Mouse (Mus musculus): ENCODE measurements around the gene Mlana. TPM values are rescaled to one million over a fixed set of nuclear protein-coding genes. Genes with fewer than 3 reads are reported as not detected.
A peak's percentile ranks its signal among the peaks of the same experiment; 100 is the strongest.

The Mlana gene
- total RNA-seq, 1 experiment: 3.0 TPM

GRCm38 (mm10) chr19:29696309-29696708, 1.3 kb upstream of the Mlana start:
- Histone ChIP-seq H3K4me3 (ENCODE audit: insufficient read depth in 1 of 2, low read depth in 1 of 2, low read length in 2 of 2, poor library complexity in 1 of 2, severe bottlenecking in 1 of 2) (no peak overlapping the region), H3K9me3 (ENCODE audit: control insufficient read depth, insufficient read depth, low read depth, low read length) (no peaks in the 10 kb centered on the region), H3K9ac (ENCODE audit: insufficient read depth, low read depth, low read length, poor library complexity, severe bottlenecking) (no peak overlapping the region), H3K4me1 (ENCODE audit: control insufficient read depth in 2 of 2, insufficient read depth in 2 of 2, low read length in 2 of 2, poor library complexity in 1 of 2) (peaks cover 3 to 6% of the 10 kb centered on the region in 2 experiments; a peak in 2 of 4 replicates), H3K36me3 (ENCODE audit: control insufficient read depth, insufficient read depth, low read length, poor library complexity, severe bottlenecking) (no peaks in the 10 kb centered on the region), H3K27ac (ENCODE audit: insufficient read depth, low read depth, low read length, poor library complexity, severe bottlenecking) (no peak overlapping the region)
- no peak for TF ChIP-seq ZC3H11A (IDR thresholded peaks at IDR 0.05; ENCODE audit: borderline replicate concordance, low read depth, low read length)
- TF ChIP-seq CHD2 (IDR thresholded peaks at IDR 0.05; ENCODE audit: low read depth, low read length): no peak
- in situ Hi-C loops (cut with MboI; ENCODE audit: low sequenced_read_pairs in 2 of 2, unreplicated experiment in 2 of 2): no loop called here
- no peak for DNase-seq (ENCODE audit: low read depth, low spot score)

GRCm38 (mm10) chr19:29696840-29697239, 784 bp upstream of the Mlana start:
- H3K9ac ChIP-seq (ENCODE audit: insufficient read depth, low read depth, low read length, poor library complexity, severe bottlenecking): no peak overlapping the region
- no peak for TF ChIP-seq CHD2 (IDR thresholded peaks at IDR 0.05; ENCODE audit: low read depth, low read length)
- TF ChIP-seq ZC3H11A (IDR thresholded peaks at IDR 0.05; ENCODE audit: borderline replicate concordance, low read depth, low read length): no peak
- no peak for TF ChIP-seq HCFC1 (IDR thresholded peaks at IDR 0.05; ENCODE audit: borderline replicate concordance, insufficient read depth, low read length)
- TF ChIP-seq MAFK (IDR thresholded peaks at IDR 0.05; ENCODE audit: insufficient read depth, low read depth, low read length): no peak
- no peak for TF ChIP-seq ZNF384 (IDR thresholded peaks at IDR 0.05; ENCODE audit: low read depth, low read length)
- no peaks in the 10 kb centered on the region for H3K36me3 ChIP-seq (ENCODE audit: control insufficient read depth, insufficient read depth, low read length, poor library complexity, severe bottlenecking)
- no peak for DNase-seq (ENCODE audit: low read depth, low spot score)
- in situ Hi-C loops (cut with MboI; ENCODE audit: low sequenced_read_pairs in 2 of 2, unreplicated experiment in 2 of 2): no loop called here
- peaks cover 3 to 6% of the 10 kb centered on the region in 2 experiments; a peak in 2 of 4 replicates for H3K4me1 ChIP-seq (ENCODE audit: control insufficient read depth in 2 of 2, insufficient read depth in 2 of 2, low read length in 2 of 2, poor library complexity in 1 of 2)
- H3K4me3 ChIP-seq (ENCODE audit: insufficient read depth in 1 of 2, low read depth in 1 of 2, low read length in 2 of 2, poor library complexity in 1 of 2, severe bottlenecking in 1 of 2): no peak overlapping the region
- H3K9me3 ChIP-seq (ENCODE audit: control insufficient read depth, insufficient read depth, low read depth, low read length): no peaks in the 10 kb centered on the region
- H3K27ac ChIP-seq (ENCODE audit: insufficient read depth, low read depth, low read length, poor library complexity, severe bottlenecking): no peak overlapping the region

- Histone ChIP-seq H3K27ac (ENCODE audit: insufficient read depth, low read depth, low read length, poor library complexity, severe bottlenecking) (no peak overlapping the region), H3K4me1 (ENCODE audit: control insufficient read depth in 2 of 2, insufficient read depth in 2 of 2, low read length in 2 of 2, poor library complexity in 1 of 2) (peaks cover 6 to 12% of the 10 kb centered on the region in 2 experiments; a peak in 3 of 4 replicates), H3K9me3 (ENCODE audit: control insufficient read depth, insufficient read depth, low read depth, low read length) (no peaks in the 10 kb centered on the region), H3K9ac (ENCODE audit: insufficient read depth, low read depth, low read length, poor library complexity, severe bottlenecking) (no peak overlapping the region), H3K36me3 (ENCODE audit: control insufficient read depth, insufficient read depth, low read length, poor library complexity, severe bottlenecking) (no peaks in the 10 kb centered on the region), H3K4me3 (ENCODE audit: insufficient read depth in 1 of 2, low read depth in 1 of 2, low read length in 2 of 2, poor library complexity in 1 of 2, severe bottlenecking in 1 of 2) (no peak overlapping the region)
- in situ Hi-C loops (cut with MboI; ENCODE audit: low sequenced_read_pairs in 2 of 2, unreplicated experiment in 2 of 2): no loop called here
- no peak for DNase-seq (ENCODE audit: low read depth, low spot score)
- TF ChIP-seq HCFC1 (IDR thresholded peaks at IDR 0.05; ENCODE audit: borderline replicate concordance, insufficient read depth, low read length) (no peak), ZC3H11A (IDR thresholded peaks at IDR 0.05; ENCODE audit: borderline replicate concordance, low read depth, low read length) (no peak), ZNF384 (IDR thresholded peaks at IDR 0.05; ENCODE audit: low read depth, low read length) (no peak), CHD2 (IDR thresholded peaks at IDR 0.05; ENCODE audit: low read depth, low read length) (no peak), MAFK (IDR thresholded peaks at IDR 0.05; ENCODE audit: insufficient read depth, low read depth, low read length) (no peak)
Measured at GRCm38 (mm10) chr19:29701707-29702106, 4.1 kb downstream of the Mlana start.

GRCm38 (mm10) chr19:29704436-29704835, 6.8 kb downstream of the Mlana start:
- in situ Hi-C loops (cut with MboI; ENCODE audit: low sequenced_read_pairs in 2 of 2, unreplicated experiment in 2 of 2): no loop called here
- TF ChIP-seq MAFK (IDR thresholded peaks at IDR 0.05; ENCODE audit: insufficient read depth, low read depth, low read length): no peak
- TF ChIP-seq ZNF384 (IDR thresholded peaks at IDR 0.05; ENCODE audit: low read depth, low read length): no peak
- TF ChIP-seq CHD2 (IDR thresholded peaks at IDR 0.05; ENCODE audit: low read depth, low read length): no peak
- TF ChIP-seq HCFC1 (IDR thresholded peaks at IDR 0.05; ENCODE audit: borderline replicate concordance, insufficient read depth, low read length): peak; percentile 24; the same call in 1 of the 2 replicates
- TF ChIP-seq ZC3H11A (IDR thresholded peaks at IDR 0.05; ENCODE audit: borderline replicate concordance, low read depth, low read length): no peak

More at GRCm38 (mm10) chr19:29704436-29704835, 6.8 kb downstream of the Mlana start:
- peak overlapping the region; percentile 64 for H3K4me3 ChIP-seq (ENCODE audit: insufficient read depth in 1 of 2, low read depth in 1 of 2, low read length in 2 of 2, poor library complexity in 1 of 2, severe bottlenecking in 1 of 2)
- no peaks in the 10 kb centered on the region for H3K9me3 ChIP-seq (ENCODE audit: control insufficient read depth, insufficient read depth, low read depth, low read length)
- H3K4me1 ChIP-seq (ENCODE audit: control insufficient read depth in 2 of 2, insufficient read depth in 2 of 2, low read length in 2 of 2, poor library complexity in 1 of 2): peaks cover 4 to 10% of the 10 kb centered on the region in 2 experiments; a peak in 2 of 4 replicates
- peak overlapping the region; percentile 45; the same call in 1 of the 2 replicates for H3K9ac ChIP-seq (ENCODE audit: insufficient read depth, low read depth, low read length, poor library complexity, severe bottlenecking)
- no peak for DNase-seq (ENCODE audit: low read depth, low spot score)
- no peaks in the 10 kb centered on the region for H3K36me3 ChIP-seq (ENCODE audit: control insufficient read depth, insufficient read depth, low read length, poor library complexity, severe bottlenecking)
- H3K27ac ChIP-seq (ENCODE audit: insufficient read depth, low read depth, low read length, poor library complexity, severe bottlenecking): no peak overlapping the region
